Mouse (Mus musculus): ENCODE data around the gene Prkd2.

The Prkd2 gene

GRCm38 (mm10) chr7:16895000-16895399, 52.3 kb downstream of the Prkd2 start:
- peak; percentile 38 for DNase-seq (ENCODE audit: low spot score)

- DNase-seq (ENCODE audit: low spot score), result no peak
Measured at GRCm38 (mm10) chr7:16895511-16895910, 52.8 kb downstream of the Prkd2 start.

GRCm38 (mm10) chr7:16900526-16900925, 57.8 kb downstream of the Prkd2 start:
- no peak for DNase-seq (ENCODE audit: low spot score)

GRCm38 (mm10) chr7:16903439-16903955, 60.8 kb downstream of the Prkd2 start:
- no peak for DNase-seq (ENCODE audit: low spot score)

GRCm38 (mm10) chr7:16904120-16904675, 61.5 kb downstream of the Prkd2 start:
- no peak for DNase-seq (ENCODE audit: low spot score)

- DNase-seq (ENCODE audit: low spot score), result no peak
Measured at GRCm38 (mm10) chr7:16905491-16906021, 62.9 kb downstream of the Prkd2 start.

- no peak for DNase-seq (ENCODE audit: low spot score)
Measured at GRCm38 (mm10) chr7:16906281-16906680, 63.6 kb downstream of the Prkd2 start, which contains the start of gene Ptgir. Ptgir (plus strand) TSS chr7:16906490.

GRCm38 (mm10) chr7:16906889-16907559, 64.3 kb downstream of the Prkd2 start:
- DNase-seq (ENCODE audit: low spot score), result no peak

- no peak for DNase-seq (ENCODE audit: low spot score)
Measured at GRCm38 (mm10) chr7:16907842-16908241, 65.1 kb downstream of the Prkd2 start.

- DNase-seq (ENCODE audit: low spot score), result no peak
Measured at GRCm38 (mm10) chr7:16908367-16908766, 65.7 kb downstream of the Prkd2 start.

GRCm38 (mm10) chr7:16908859-16909258, 66.2 kb downstream of the Prkd2 start:
- DNase-seq (ENCODE audit: low spot score), result no peak

- DNase-seq (ENCODE audit: low spot score), result no peak
Measured at GRCm38 (mm10) chr7:16909909-16910308, 67.2 kb downstream of the Prkd2 start.

GRCm38 (mm10) chr7:16911904-16912303, 69.2 kb downstream of the Prkd2 start:
- DNase-seq (ENCODE audit: low spot score), result no peak

- no peak for DNase-seq (ENCODE audit: low spot score)
Measured at GRCm38 (mm10) chr7:16912360-16912759, 69.7 kb downstream of the Prkd2 start.

- peak; percentile 66 for DNase-seq (ENCODE audit: low spot score)
Measured at GRCm38 (mm10) chr7:16913806-16914452, 71.2 kb downstream of the Prkd2 start.

- no peak for DNase-seq (ENCODE audit: low spot score)
Measured at GRCm38 (mm10) chr7:16914453-16915343, 72.0 kb downstream of the Prkd2 start.

- no peak for DNase-seq (ENCODE audit: low spot score)
Measured at GRCm38 (mm10) chr7:16915461-16916340, 73.0 kb downstream of the Prkd2 start.

- no peak for DNase-seq (ENCODE audit: low spot score)
Measured at GRCm38 (mm10) chr7:16916342-16917265, 73.9 kb downstream of the Prkd2 start.

- no peak for DNase-seq (ENCODE audit: low spot score)
Measured at GRCm38 (mm10) chr7:16917447-16917846, 74.7 kb downstream of the Prkd2 start.

GRCm38 (mm10) chr7:16918014-16918413, 75.3 kb downstream of the Prkd2 start:
- no peak for DNase-seq (ENCODE audit: low spot score)

Measured in c-Kit-positive CD71-positive TER-119-positive erythroid progenitor cells, embryonic 14.5 days (primary cell).